Mouse (Mus musculus) megakaryocyte progenitor cell, adult 5-6 weeks (primary cell): ENCODE data around the gene Zfp593. TPM values are rescaled to one million over a fixed set of nuclear protein-coding genes. Genes with fewer than 3 reads are reported as not detected.
"Not testable (repeated sequence)": the region's sequence is repeated elsewhere in the genome, so short reads cannot be mapped to it uniquely, and the experiment has no call there.

Experiments
- ATAC-seq: replicated peaks from 2 replicates; pipeline ENCODE4 v1.8.0; 2016; ENCODE audit warnings: mild to moderate bottlenecking, moderate TSS enrichment, inconsistent platforms; ENCODE audit not compliant: poor library complexity
- total RNA-seq, 2 experiments: library from RNA; stranded (forward) in 1 of 2; stranded (reverse) in 1 of 2; fragments of 157-497, 149-512 nt in 1 of 2; fragments of 200-1000 nt in 1 of 2; gene quantifications; 2 replicates each; pipeline versions ENCODE4 v1.2.3 to v1.2.4; 2015 to 2017

The Zfp593 gene
- total RNA-seq (2015), result 11.7 and 11.8 TPM in 2 replicates
- 12.5 and 12.7 TPM in 2 replicates for total RNA-seq (2017)

DNA sequence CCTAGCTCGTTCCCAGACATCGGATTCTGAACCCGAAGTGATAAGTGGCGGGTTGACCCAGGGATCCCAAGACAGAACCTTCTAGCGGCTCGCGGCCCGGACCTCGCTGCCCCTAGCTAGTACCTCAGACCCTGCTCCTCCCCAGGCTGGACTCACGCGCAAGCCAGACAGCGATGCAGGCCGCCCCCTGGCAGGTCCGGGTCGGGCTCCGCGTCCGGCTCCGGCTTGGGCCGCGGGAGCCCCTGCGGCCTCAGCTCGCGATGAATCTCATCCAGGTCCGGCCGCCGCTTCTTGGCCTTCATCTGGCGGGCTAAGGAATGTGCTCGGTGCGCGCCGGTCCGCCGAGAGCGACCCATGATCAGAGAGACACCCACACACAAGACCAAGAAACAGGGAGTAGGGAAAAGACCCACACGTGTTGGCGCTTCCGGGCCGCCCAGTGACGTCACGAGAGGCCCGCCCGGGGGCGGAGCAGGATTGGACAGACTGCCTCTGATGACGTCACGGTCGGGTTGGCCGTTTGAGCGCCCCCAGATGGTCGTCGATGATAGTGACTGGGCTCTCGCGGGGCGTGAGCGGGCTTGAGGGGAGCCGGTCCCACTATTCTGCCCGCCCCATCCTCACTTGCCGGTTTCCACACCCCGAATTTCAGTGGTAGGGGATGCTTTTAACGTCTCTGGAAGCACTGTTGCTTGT is at the start of gene Zfp593:
Gene Zfp593 (minus strand): TSS at position 445 of the 696 bp plus-strand sequence.
- ATAC-seq, result peak; percentile 93

DNA sequence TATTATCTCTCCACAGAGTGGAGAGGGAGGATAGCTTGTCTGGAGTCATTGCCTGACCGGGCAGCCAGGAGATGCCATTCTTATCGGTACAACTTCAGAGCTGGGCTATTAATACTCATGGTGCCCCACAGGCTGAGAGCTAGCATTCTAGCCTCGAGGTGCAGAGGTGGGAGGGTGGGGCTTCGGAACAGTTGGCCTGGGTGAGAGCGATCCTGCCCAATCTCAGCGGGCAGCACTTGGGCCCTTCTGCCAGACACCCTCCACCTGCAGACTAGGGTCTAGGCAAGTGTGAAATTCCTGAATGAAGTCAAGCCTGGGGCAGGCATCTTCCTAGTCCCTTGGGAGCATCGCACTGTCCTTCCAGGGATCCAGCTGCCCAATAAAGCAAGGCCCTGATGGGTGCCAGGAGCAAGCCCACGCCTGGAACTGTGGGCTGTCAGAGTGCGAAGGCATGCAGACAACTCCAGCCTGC is 48.3 kb upstream of the Zfp593 start:
- ATAC-seq, result no peak

DNA sequence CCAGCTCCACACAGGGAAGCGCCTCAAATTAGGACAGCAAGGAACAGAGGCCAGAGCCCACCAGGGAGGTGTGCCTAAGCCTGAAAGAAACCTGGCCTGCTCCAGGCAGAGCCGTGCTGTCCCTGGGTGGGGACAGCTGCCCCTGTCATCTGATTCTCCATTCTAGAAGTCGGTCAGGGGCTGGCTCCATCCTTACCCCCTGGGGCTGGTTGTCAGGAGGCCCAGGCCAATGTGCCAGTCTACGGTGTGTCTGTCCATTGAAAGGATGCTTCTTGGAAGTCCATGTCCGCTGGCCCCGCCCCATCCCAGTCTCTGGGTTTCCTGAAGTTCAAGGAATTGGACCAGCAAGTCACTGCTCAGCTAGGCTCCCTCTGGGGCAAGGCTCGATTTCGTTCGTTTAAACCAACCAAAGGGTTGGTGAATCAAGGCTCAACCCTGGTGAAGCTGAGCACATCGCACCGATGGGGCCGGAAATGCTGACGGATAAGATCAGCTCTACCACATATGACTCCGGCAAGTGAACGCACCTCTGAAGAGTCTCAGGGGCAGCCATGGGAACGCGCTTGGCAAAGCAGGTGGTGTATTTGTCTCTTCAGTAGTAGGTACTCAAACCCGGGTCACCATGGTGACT is 47.8 kb upstream of the Zfp593 start:
- no peak for ATAC-seq

DNA sequence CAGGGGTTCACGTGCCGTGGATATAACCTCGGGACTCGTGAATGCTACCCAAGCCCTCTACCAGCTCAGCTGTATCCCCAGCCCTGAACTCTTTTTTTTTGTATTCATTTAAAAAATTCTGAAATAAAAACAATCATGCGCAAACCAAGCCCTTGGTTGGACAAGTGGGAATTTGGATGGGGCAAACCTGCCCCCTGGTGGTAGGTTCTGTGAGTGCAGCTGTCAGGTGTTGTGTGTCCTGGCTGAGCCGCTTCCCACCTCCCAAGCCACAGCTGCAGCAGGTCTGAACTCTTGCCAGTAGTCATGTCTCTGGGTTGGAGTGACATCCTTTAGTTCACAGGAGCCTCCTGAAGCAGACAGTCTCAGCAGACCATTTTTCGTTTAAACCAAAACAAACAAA is 46.7 kb upstream of the Zfp593 start:
- ATAC-seq, result peak; percentile 56

DNA sequence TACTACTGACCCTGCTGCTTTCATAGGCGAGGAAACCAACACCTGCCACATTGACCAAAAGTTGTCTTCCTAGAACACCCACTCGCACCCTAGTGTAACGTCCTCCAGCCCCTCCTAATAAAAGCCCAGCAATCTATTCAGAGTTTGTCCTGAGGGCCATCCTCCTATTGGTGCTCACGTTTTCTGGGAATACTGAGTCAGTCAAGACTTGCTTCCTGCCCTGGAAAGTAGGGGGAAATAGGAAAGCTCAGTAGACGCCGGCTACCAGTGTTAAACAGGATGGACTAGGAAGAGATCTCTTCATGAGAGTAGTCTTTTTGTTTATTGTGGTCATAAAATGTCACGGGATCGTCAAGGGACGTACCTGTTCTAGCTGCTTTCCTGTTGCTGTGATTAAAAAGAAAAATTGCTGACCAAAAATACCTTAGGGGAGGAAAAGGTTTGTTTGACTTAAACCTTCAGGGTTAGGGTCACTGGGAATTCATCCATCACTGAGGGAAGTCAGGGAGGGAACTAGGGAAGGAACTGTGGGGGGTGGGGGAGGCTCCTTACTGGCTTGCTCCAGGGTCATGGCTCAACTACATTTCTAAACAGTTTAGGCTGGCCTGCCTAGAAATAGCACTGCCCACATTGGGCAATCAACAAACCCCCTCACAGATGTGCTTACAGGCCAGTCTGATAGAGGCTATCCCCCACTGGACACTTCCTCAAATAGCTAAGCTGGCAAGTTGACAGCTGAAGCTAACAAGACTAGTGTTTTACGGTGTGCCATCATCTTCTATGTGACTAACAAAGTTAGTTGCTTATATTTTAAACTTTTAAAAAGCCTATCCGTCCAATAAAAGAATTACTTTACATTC is 43.2 kb upstream of the Zfp593 start:
- ATAC-seq, result peak; percentile 46

DNA sequence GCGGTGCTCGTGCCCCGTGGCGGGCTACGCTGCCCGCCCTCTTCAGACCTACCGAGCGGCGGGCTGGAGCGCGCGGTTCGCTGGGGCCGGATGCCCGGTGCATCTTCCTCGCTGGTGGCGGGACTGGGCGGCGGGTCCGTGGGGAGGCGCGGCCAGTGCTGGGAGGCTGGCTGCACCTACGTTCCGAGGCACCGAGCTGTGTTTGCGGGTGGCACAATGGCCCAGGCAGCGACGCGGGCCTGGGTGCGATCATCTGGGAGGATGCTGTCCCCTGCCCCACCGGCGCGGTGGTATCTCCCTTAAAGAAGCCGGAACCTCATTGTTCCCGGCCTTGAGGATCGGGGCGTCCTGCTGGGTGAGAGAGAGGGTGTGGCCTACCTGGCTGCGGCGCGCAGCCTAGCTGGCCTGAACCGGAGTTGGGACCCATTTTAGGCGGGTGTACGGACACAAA is 42.2 kb upstream of the Zfp593 start, which contains the start of gene Pdik1l:
Gene Pdik1l (minus strand): TSS at position 321 of the 451 bp plus-strand sequence.
- ATAC-seq, result peak; percentile 68

DNA sequence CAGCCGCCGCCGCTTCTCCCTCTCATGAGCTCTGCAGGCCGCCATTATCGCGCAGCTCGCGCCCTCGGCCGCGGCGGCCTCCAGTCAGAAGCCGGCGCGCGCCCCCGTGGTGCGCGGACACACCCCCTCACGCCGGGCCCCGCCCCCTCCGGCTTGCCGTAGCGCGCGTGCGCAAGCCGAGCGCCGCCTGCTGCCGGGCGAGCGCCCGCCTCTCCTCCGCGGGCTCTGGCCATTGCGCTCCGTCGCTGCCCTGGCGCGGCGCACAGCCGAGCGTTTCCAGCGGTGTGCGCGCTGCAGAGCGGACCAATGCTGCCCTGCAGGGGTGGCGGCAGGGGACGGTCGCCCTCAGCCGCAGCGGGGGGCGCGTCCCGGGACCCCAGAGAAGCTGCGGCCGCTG is 41.8 kb upstream of the Zfp593 start:
- peak; percentile 63 for ATAC-seq

DNA sequence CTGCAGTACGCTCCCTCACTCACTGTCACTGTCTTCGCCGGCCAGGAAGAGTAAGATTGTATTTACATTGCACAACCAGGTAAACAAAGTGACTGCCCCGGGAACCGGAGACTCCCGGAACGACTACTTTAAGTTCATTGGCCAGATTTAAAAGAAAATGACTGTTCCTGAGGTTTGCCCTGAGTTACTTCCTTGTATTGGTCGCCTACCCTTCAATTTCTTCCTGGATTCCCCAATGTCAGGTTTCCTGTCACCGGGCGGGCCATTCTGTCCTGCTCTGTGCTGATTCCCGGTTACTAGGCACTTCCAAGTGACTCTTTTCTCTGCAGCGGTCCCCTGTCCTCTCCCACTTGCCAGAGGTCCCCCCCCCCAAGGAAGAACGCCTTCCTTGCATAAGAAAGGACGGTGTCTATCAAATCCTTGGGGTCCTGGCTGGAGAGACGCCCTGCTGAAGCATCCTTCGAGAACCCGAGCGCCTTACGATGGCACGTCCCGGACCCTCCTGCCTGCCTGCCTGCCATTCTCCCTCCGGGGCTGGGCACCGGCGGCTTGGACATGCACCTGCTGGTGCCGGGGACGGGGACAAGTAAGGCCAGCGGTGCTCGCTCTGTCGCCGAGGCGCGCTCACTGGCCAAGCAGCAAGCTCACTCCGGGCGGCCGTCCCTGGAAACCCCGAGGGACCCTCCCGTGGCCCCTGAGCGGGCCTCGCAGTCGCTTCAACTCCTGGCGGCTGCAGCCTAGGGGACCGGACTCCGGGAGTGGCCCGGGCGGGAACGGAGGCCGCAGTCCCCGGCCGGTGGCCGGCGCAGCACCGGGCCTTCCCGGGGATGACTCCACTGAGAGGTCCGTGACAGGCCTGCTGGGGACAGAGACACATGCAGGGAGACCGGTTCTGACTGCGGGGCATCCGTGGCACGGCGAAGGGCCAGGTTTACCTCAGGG is 41.1 kb upstream of the Zfp593 start:
- no peak for ATAC-seq

DNA sequence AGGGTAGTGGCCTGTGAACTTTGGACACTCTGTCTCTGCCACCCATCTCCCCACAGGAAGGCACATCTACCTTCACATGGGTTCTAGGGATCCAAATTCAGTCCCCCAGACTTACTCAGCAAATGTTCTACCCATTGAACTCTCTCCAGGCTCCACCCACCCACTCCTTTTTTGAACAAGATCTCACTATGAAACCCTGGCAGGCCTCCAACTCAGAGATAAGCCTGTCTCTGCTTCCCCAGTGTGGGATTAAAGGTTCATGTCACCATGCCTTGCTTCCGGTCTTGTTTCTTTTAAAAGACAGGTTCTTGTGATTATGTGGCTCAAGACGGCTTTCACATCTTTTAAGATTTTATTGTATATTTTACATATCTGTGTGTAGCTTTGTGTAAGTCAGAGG is 39.5 kb upstream of the Zfp593 start:
- ATAC-seq, result no peak

DNA sequence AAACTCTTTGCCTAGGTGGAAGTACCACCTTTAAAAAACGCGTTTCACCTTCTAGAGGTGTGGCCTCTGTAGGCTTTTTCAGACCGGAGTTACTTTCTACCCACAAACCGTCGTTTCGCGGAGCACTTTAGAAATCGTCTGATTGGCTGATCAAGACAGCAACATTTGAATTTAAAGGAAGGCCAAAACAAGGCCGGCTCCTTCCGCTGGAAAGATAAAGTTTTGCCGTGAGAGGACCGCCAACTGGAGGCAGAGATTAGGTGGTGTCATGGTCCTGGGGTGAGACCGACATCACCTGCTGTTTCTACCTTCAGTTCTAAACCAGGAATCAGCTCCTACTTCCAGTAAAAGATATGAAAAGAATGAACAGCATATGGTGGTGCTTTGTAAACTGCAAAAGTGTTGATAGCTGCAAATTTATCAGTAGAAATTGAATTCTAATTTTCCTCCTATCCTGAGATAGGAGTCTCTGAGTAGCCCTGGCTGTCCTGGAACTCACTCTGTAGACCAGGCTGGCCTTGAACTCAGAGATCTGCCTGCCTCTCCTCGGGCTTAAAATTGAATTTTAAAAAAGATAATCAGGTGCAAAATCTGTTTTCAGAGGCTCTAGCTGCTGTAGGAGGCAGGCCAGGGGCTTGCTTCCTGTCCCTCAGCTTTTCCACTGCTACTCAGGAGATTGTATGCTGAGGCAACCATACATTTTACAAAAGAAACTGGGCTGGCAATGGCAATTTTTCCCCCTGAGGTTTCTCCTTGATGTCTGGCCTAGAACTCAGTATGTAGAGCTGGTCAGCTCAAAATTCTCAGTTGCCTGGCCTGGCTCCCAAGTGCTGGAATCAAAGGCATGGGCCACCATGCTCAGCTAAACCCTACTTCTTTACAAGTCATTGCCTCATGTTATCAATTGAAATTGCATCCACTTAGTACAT is 28.3 kb upstream of the Zfp593 start:
- peak; percentile 93 for ATAC-seq

DNA sequence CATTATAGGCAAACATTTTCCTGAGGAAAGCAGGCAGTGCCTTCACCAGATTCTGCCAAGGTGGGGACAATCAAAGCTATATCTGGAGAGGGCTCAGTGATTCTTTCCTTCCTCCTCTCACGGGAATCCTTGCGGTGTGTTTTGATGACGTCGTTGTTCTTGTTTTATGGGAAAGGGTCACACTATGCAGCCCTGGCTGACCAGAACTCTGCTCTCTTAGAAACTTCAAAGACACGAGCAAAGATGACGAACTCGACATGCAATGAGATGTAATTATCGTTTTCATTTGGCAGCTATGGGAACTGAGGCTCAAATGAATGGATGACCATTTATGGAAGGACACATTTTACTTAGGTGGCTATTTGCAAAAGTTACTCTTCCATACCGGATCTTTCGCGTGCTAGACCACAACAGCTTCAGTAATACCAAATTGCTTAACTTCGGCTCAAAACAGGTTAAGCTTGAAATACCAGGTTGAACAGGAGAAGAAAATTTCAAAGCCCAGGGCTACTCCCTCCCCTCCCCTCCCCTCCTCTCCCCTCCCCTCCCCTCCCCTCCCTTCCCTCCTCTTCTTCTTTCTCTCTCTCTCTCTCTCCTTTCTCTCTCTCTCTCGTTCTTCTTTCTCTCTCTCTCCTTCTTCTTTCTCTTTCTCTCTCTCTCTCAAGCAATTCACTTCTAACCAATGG is 27.5 kb upstream of the Zfp593 start:
- ATAC-seq, result 0 out of 2 replicates have a peak, but pooled peaks have one; percentile 5

DNA sequence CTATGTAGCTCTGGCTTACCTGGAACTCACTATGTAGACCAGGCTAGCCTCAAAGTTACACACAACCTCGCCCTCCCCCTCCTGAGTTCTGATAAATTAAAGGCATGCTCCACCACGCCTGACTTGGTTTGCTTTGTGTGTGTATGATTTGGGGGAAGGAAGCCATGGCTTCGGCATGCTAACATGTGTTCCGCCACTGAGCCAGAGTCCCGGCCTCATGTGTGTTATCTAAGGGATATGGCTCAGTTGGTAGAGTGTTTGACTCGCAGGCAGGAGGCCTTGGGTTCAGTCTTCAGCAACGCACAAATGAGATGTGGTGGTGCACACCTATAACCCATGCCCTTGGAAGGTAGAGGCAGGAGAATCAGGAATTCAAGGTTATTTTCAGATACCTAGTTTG is 26.6 kb upstream of the Zfp593 start:
- ATAC-seq, result no peak

DNA sequence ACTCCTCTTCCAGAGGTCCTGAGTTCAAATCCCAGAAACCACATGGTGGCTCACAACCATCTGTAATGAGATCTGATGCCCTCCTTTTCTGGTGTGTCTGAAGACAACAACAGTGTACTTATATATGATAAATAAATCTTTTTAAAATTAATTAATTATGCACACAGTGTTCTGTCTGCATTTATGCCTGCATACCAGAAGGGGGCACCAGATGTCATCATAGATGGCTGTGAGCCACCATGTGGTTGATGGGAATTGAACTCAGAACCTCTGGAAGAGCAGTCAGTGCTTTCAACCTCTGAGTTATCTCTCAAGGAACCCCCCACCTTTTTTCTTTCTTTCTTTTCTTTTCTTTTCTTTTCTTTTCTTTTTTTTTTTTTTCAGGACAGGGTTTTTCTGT is 24.2 kb upstream of the Zfp593 start:
- ATAC-seq, result not testable (repeated sequence)

DNA sequence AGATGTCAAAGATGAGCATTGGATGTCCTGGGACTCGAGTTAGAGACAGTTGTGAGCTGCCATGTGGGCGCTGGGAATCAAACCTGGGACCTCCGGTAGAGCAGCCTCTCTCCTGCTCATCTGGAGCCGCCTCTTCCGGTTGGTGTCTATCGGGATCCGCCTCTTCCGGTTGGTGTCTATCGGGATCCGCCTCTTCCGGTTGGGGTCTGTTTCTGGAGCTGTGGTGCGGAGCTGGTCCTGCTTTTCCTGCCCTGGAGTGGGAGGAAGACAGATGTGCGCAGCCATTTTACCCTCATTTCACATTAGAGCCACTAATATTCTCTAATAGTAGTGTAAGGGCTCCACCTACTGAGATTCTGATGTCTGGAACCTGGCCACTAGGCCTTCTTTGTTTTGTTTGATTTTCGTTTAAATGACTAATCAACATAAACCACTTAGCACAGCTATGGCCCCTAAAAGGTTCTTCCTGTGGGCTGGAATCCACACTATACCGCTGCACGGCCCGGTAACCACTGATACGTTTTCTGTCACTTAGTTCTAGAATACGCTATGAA is 22.8 kb upstream of the Zfp593 start:
- ATAC-seq, result peak; percentile 37; the same call in 1 of the 2 replicates

DNA sequence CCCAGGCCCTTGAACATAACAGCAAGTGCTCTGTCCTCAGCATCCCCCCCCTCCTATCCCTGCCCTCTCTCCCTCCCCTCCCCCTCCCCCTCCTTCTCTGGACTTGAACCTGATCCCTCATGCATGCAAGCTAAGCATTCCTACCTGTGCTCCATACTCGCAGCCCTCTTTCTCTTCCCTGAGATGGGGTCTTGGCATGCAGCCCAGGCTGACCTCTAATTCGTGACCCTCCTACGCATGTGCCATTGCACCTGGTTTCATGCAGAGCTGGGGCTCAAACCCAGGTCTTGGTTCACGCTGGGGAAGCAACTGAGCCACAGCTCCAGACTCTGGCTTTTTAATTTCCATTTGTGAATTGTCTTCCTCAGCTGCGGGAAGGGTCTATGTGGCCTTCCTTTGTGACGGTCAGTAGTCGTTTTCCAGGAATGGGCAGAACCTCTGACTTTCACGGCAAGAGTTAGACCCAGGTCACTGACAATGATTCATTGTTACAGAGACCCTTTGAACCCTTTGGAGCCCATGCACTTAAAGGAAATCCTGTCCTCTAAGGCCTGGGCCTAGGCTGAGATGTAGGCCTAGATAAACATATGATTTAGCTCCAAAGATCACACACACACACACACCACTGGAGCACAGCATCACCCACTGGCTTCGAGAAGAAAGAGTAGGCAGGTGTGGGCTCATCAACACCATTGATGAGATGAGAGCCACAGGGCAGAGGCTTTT is 20.6 kb upstream of the Zfp593 start:
- no peak for ATAC-seq

DNA sequence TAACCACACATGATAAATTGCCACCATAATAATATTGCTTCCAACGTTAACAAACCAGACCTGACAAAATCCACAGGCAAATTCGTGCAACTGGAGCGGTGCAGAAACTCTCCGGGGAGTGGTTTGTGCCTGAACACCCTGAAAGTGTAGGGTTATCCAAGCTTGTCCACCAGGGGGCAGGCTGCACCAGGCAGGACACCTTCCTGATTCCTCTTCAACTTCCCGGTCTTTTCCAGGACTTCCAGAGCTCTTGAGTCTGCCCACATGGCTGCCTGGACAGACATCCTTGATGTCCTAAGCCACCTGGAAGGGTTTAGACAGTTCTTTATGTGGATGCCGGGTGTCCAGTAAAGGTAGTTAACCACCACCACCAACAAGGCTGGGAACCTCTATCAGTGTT is 17.8 kb upstream of the Zfp593 start:
- ATAC-seq, result peak; percentile 61

DNA sequence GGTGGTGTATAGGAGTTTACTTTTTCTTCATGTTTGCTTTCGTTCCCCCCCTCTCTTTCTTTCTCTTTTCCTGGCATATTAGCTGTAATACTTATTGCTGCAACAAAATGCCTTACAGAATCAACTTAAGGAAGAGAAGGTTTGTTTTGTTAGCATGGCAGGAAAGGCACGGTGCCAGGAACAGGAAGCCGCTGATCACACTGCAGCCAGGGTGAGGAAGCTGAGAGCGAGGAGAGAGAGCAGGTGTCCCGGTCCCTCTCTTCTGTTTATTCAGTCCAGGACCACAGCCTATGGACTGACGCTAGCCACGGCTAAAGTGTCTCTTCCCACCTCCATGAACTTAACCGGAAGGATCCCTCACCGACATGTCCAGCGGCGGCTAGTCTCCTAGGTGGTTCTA is 13.0 kb upstream of the Zfp593 start:
- peak; percentile 49 for ATAC-seq
